Mouse (Mus musculus): ENCODE data around the gene Stat4. TPM values are rescaled to one million over a fixed set of nuclear protein-coding genes. Genes with fewer than 3 reads are reported as not detected.
A peak's percentile ranks its signal among the peaks of the same experiment; 100 is the strongest.

Stat4 gene
- polyA plus RNA-seq, 1 experiment from 2014 or later, result 2.3 TPM

- H3K9me3 ChIP-seq (ENCODE audit: control insufficient read depth, low read length), result no peaks in the 10 kb centered on the region
- WGBS, result 79% methylated on average over 11 of the region's 11 CpGs
- H3K36me3 ChIP-seq (ENCODE audit: control insufficient read depth, insufficient read depth, low read length), result no peaks in the 10 kb centered on the region
These were observed 120.3 kb downstream of the Stat4 start for GRCm38 (mm10) chr1:52107206-52107605.

GRCm38 (mm10) chr1:52111217-52111616 is 124.3 kb downstream of the Stat4 start:
- no peak for ATAC-seq (ENCODE audit: low read depth)
- Histone ChIP-seq H3K4me3 (ENCODE audit: low read length) (no peak overlapping the region), H3K4me2 (ENCODE audit: low read depth, low read length) (no peak overlapping the region), H3K9me3 (ENCODE audit: control insufficient read depth, low read length) (no peaks in the 10 kb centered on the region), H3K27me3 (ENCODE audit: control insufficient read depth, insufficient read depth, low read depth, low read length) (no peaks in the 10 kb centered on the region), H3K9ac (ENCODE audit: low read length) (no peak overlapping the region), H3K4me1 (replicated peaks; ENCODE audit: control insufficient read depth, insufficient read depth, low read length) (peaks cover 5% of the 10 kb centered on the region), H3K27ac (ENCODE audit: low read length) (no peak overlapping the region), H3K36me3 (ENCODE audit: control insufficient read depth, insufficient read depth, low read length) (no peaks in the 10 kb centered on the region)
- 59% methylated on average over 3 of the region's 3 CpGs for WGBS

More at GRCm38 (mm10) chr1:52107206-52107605, 120.3 kb downstream of the Stat4 start:
- ATAC-seq (ENCODE audit: low read depth), result no peak
- Histone ChIP-seq H3K9ac (ENCODE audit: low read length) (no peak overlapping the region), H3K4me1 (replicated peaks; ENCODE audit: control insufficient read depth, insufficient read depth, low read length) (no peaks in the 10 kb centered on the region), H3K4me3 (ENCODE audit: low read length) (no peak overlapping the region), H3K27ac (ENCODE audit: low read length) (no peak overlapping the region), H3K27me3 (ENCODE audit: control insufficient read depth, insufficient read depth, low read depth, low read length) (no peaks in the 10 kb centered on the region), H3K4me2 (ENCODE audit: low read depth, low read length) (no peak overlapping the region)

GRCm38 (mm10) chr1:52112301-52112700 is 125.4 kb downstream of the Stat4 start:
- 73% methylated on average over 1 of the region's 1 CpGs for WGBS
- no peaks in the 10 kb centered on the region for H3K9me3 ChIP-seq (ENCODE audit: control insufficient read depth, low read length)
- H3K9ac ChIP-seq (ENCODE audit: low read length), result no peak overlapping the region
- no peak overlapping the region for H3K27ac ChIP-seq (ENCODE audit: low read length)
- peaks cover 5% of the 10 kb centered on the region for H3K4me1 ChIP-seq (replicated peaks; ENCODE audit: control insufficient read depth, insufficient read depth, low read length)
- ATAC-seq (ENCODE audit: low read depth), result no peak
- no peak overlapping the region for H3K4me2 ChIP-seq (ENCODE audit: low read depth, low read length)
- no peak overlapping the region for H3K4me3 ChIP-seq (ENCODE audit: low read length)
- no peaks in the 10 kb centered on the region for H3K27me3 ChIP-seq (ENCODE audit: control insufficient read depth, insufficient read depth, low read depth, low read length)
- H3K36me3 ChIP-seq (ENCODE audit: control insufficient read depth, insufficient read depth, low read length), result no peaks in the 10 kb centered on the region

GRCm38 (mm10) chr1:52113067-52113665 is 126.2 kb downstream of the Stat4 start:
- no peaks in the 10 kb centered on the region for H3K9me3 ChIP-seq (ENCODE audit: control insufficient read depth, low read length)
- H3K9ac ChIP-seq (ENCODE audit: low read length), result peak overlapping the region; percentile 72
- H3K27ac ChIP-seq (ENCODE audit: low read length), result peak overlapping the region; percentile 86
- no peaks in the 10 kb centered on the region for H3K27me3 ChIP-seq (ENCODE audit: control insufficient read depth, insufficient read depth, low read depth, low read length)
- H3K36me3 ChIP-seq (ENCODE audit: control insufficient read depth, insufficient read depth, low read length), result no peaks in the 10 kb centered on the region
- peak; percentile 36; the same call in 1 of the 2 replicates for ATAC-seq (ENCODE audit: low read depth)
- peaks cover 5% of the 10 kb centered on the region for H3K4me1 ChIP-seq (replicated peaks; ENCODE audit: control insufficient read depth, insufficient read depth, low read length)
- peak overlapping the region; percentile 78 for H3K4me2 ChIP-seq (ENCODE audit: low read depth, low read length)
- peak overlapping the region; percentile 48 for H3K4me3 ChIP-seq (ENCODE audit: low read length)
- WGBS, result 12% methylated on average over 7 of the region's 7 CpGs

GRCm38 (mm10) chr1:52113666-52114069 is 126.7 kb downstream of the Stat4 start:
- Histone ChIP-seq H3K4me1 (replicated peaks; ENCODE audit: control insufficient read depth, insufficient read depth, low read length) (peaks cover 7% of the 10 kb centered on the region), H3K36me3 (ENCODE audit: control insufficient read depth, insufficient read depth, low read length) (no peaks in the 10 kb centered on the region), H3K4me3 (ENCODE audit: low read length) (peak overlapping the region; percentile 48), H3K4me2 (ENCODE audit: low read depth, low read length) (peak overlapping the region; percentile 78), H3K27ac (ENCODE audit: low read length) (peak overlapping the region; percentile 86), H3K9me3 (ENCODE audit: control insufficient read depth, low read length) (no peaks in the 10 kb centered on the region), H3K9ac (ENCODE audit: low read length) (peak overlapping the region; percentile 72), H3K27me3 (ENCODE audit: control insufficient read depth, insufficient read depth, low read depth, low read length) (no peaks in the 10 kb centered on the region)
- 0% methylated on average over 32 of the region's 32 CpGs for WGBS
- peak; percentile 98 for ATAC-seq (ENCODE audit: low read depth)

GRCm38 (mm10) chr1:52116441-52116840 is 129.5 kb downstream of the Stat4 start:
- Histone ChIP-seq H3K27me3 (ENCODE audit: control insufficient read depth, insufficient read depth, low read depth, low read length) (no peaks in the 10 kb centered on the region), H3K4me2 (ENCODE audit: low read depth, low read length) (no peak overlapping the region), H3K9ac (ENCODE audit: low read length) (no peak overlapping the region), H3K9me3 (ENCODE audit: control insufficient read depth, low read length) (no peaks in the 10 kb centered on the region), H3K27ac (ENCODE audit: low read length) (no peak overlapping the region), H3K4me1 (replicated peaks; ENCODE audit: control insufficient read depth, insufficient read depth, low read length) (peaks cover 15% of the 10 kb centered on the region), H3K36me3 (ENCODE audit: control insufficient read depth, insufficient read depth, low read length) (no peaks in the 10 kb centered on the region), H3K4me3 (ENCODE audit: low read length) (no peak overlapping the region)
- WGBS, result 64% methylated on average over 3 of the region's 3 CpGs
- no peak for ATAC-seq (ENCODE audit: low read depth)

GRCm38 (mm10) chr1:52117777-52118176 is 130.8 kb downstream of the Stat4 start:
- Histone ChIP-seq H3K9ac (ENCODE audit: low read length) (no peak overlapping the region), H3K4me2 (ENCODE audit: low read depth, low read length) (no peak overlapping the region), H3K27ac (ENCODE audit: low read length) (no peak overlapping the region), H3K4me1 (replicated peaks; ENCODE audit: control insufficient read depth, insufficient read depth, low read length) (peaks cover 15% of the 10 kb centered on the region), H3K36me3 (ENCODE audit: control insufficient read depth, insufficient read depth, low read length) (no peaks in the 10 kb centered on the region), H3K4me3 (ENCODE audit: low read length) (no peak overlapping the region), H3K27me3 (ENCODE audit: control insufficient read depth, insufficient read depth, low read depth, low read length) (no peaks in the 10 kb centered on the region), H3K9me3 (ENCODE audit: control insufficient read depth, low read length) (no peaks in the 10 kb centered on the region)
- no peak for ATAC-seq (ENCODE audit: low read depth)
- 93% methylated on average over 1 of the region's 1 CpGs for WGBS

GRCm38 (mm10) chr1:52118860-52119591 is 132.1 kb downstream of the Stat4 start, which contains the start of gene Stat1:
Gene Stat1, plus strand, starts transcription at chr1:52119440.
- peak within 1 kb of the TSS; percentile 53 for H3K27ac ChIP-seq (ENCODE audit: low read length)
- no peaks in the 10 kb centered on the region for H3K9me3 ChIP-seq (ENCODE audit: control insufficient read depth, low read length)
- peak within 1 kb of the TSS; percentile 77 for H3K4me3 ChIP-seq (ENCODE audit: low read length)
- peak within 1 kb of the TSS; percentile 76 for H3K4me2 ChIP-seq (ENCODE audit: low read depth, low read length)
- peak within 1 kb of the TSS; percentile 73 for H3K9ac ChIP-seq (ENCODE audit: low read length)
- H3K27me3 ChIP-seq (ENCODE audit: control insufficient read depth, insufficient read depth, low read depth, low read length), result no peaks in the 10 kb centered on the region
- ATAC-seq (ENCODE audit: low read depth), result peak; percentile 96
- WGBS, result 3% methylated on average over 37 of the region's 37 CpGs
- H3K4me1 ChIP-seq (replicated peaks; ENCODE audit: control insufficient read depth, insufficient read depth, low read length), result peaks cover 10% of the 10 kb centered on the region
- no peaks in the 10 kb centered on the region for H3K36me3 ChIP-seq (ENCODE audit: control insufficient read depth, insufficient read depth, low read length)

GRCm38 (mm10) chr1:52119691-52120090 is 132.7 kb downstream of the Stat4 start:
- Histone ChIP-seq H3K4me1 (replicated peaks; ENCODE audit: control insufficient read depth, insufficient read depth, low read length) (peaks cover 10% of the 10 kb centered on the region), H3K9ac (ENCODE audit: low read length) (peak overlapping the region; percentile 73), H3K9me3 (ENCODE audit: control insufficient read depth, low read length) (no peaks in the 10 kb centered on the region), H3K4me3 (ENCODE audit: low read length) (peak overlapping the region; percentile 77), H3K27me3 (ENCODE audit: control insufficient read depth, insufficient read depth, low read depth, low read length) (no peaks in the 10 kb centered on the region), H3K4me2 (ENCODE audit: low read depth, low read length) (peak overlapping the region; percentile 76), H3K27ac (ENCODE audit: low read length) (peak overlapping the region; percentile 52), H3K36me3 (ENCODE audit: control insufficient read depth, insufficient read depth, low read length) (no peaks in the 10 kb centered on the region)
- no peak; the same call in none of the 2 replicates for ATAC-seq (ENCODE audit: low read depth)
- under 1% methylated on average over 20 of the region's 20 CpGs for WGBS
